Mouse (Mus musculus) layer of hippocampus, postnatal 25 days (tissue): Measurements from ENCODE around the gene Gm5426. TPM values are rescaled to one million over a fixed set of nuclear protein-coding genes. Genes with fewer than 3 reads are reported as not detected.

Experiments used
- microRNA-seq, 2 experiments: library from miRNA; unstranded; fragments of <30 nt; microRNA quantifications; one replicate each; pipeline ENCODE4 v1.2.0; 2021
- total RNA-seq, 2 experiments: library from RNA; stranded (reverse); gene quantifications; 2 replicates each; pipeline ENCODE4 v1.2.3; 2021

Gene Gm5426
- total RNA-seq, 2 experiments from 2014 or later, result not detected

Small RNAs within 50 kb of the gene (microRNA-seq; reads per million reads assigned to microRNA genes)
- 0 reads per million in 2 experiments for gene Gm22913

Other genes with a start within 250 kb of the Gm5426 start
- gene Eea1, start 196.0 kb upstream of the Gm5426 start, total RNA-seq, result 10 to 100 TPM; 31.7 to 33.4 TPM